Mouse (Mus musculus): ENCODE results near the gene Ube2d1.

The Ube2d1 gene

DNA sequence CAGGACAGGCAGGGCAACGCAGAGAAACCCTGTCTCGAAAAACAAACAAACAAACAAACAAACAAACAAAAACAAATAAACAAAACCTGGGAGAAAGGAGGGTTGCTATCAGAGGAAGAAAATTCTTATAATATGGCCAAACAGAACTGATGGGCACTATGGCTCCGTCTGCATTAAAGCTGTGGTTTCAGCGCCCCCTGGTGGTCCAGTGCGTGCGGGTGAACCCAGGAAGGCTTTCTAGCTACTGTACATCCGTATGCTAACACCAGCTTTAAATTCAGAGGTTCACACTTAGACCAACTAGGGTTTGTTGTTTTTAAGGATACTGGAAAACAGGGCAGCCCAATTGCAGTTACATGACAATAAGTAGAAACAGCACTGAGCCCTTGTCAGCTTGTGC is 59.2 kb downstream of the Ube2d1 start:
- DNase-seq (ENCODE audit: extremely low read depth, low read depth, low spot score) = no peak

DNA sequence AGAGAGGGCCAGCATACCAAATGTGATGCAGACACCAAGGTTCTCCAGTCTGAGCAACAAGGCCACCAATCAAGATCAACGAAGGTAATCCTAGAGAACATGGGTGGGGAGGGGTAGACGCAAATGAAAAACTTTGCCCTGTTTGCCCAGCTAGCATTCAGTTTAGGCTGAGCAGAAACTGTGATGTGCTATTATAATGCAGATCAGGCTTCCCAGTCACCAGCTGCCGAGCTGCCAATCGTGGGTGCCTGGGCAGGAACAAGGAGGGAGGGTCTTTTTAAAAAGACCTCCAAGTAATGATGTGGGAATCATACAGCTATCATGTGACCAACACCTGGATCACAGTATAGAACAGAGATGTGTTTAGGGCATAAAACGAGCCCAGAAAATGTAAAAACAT is 62.0 kb downstream of the Ube2d1 start:
- DNase-seq (ENCODE audit: extremely low read depth, low read depth, low spot score) = no peak

DNA sequence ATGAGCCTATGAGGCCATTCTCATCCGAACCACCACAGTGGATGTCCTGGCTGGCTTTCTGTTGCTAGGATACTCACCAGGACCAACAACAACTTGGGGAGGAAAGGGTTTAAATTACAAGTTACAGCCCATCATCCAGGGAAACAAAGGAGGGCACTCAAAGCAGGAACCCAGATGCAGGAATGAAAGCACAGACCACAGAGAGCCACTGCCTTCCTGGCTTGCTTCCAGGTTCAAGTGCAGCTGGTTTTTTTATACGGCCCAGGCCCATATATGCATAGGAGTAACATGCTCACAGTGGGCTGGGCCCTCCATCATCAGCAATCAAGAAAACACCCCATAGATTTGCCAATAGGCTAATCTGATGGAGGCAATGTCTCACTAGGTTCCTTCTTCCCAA is 62.4 kb downstream of the Ube2d1 start:
- no peak for DNase-seq (ENCODE audit: extremely low read depth, low read depth, low spot score)

DNA sequence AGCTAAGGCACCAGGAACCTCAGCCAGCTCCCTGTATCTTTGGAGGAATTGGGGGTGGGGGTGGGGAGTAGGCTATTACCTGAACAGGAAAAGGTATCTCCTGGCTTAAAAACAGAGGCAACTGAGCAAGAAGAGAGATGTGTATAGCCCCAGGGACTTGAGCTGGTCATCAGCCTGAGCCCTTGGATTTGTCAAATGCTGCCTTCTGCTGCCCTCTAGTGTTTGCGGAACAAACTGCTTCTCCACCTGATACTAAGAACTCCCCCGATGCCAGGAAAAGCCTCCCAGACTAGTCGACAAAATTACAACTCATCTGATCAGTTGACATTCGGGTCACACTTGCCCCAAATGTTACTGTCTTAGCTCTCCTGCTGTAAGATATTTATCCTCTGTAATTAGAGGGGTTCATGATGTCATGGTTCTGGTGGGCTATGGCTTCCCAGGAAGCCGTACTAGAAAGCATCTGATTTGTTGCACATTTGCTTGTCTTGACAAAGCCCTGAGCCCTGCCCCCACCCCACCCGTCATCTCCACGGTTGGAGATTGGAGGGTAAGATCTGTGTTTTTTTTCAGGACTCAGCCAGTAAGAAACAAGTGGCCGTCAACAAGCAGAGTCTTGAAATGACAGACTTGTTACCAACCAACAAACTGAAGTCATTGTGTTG is 66.7 kb downstream of the Ube2d1 start:
- DNase-seq (ENCODE audit: extremely low read depth, low read depth, low spot score) = no peak

DNA sequence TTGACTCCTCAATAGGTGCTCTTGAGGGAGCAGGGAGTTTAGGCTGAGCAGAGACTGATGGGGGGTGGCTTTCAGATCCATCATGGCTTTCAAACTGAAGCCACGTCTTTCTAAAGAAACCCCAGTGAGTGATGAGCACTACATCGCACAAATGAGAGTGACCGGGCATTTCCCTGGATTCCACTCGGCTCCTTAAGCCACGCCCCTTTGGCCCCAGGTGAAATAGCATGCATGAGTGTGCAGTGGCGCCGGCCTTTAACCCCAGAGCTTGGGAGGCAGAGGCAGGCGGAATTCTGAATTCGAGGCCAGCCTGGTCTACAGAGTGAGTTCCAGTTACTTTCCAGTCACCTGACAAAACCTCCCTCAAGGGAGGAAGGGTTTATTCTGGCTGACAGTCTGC is 69.1 kb downstream of the Ube2d1 start:
- no peak for DNase-seq (ENCODE audit: extremely low read depth, low read depth, low spot score)
